20 mouse cellular contexts compared by ENCODE assay signal in the genomic region with DNA sequence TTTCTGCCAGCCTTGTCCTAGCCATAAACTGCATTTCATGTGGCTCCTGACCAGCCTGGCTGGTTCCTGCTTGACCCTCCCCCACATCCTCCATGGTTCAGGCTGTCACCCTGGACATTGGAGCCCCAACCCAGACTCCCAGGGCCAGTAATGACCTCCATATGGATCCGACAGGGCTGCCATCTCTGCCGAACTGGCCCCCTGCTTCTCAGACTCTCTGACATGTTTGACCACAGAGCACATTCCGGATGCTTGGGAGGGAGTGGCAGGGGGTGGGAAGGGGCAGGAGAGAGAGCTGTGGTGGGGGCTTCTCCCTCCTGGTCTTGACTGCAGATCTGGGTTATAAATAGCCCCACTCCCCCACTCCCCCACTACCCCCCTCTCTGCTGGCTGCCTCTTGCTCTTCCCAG. TPM values are rescaled to one million over a fixed set of nuclear protein-coding genes. Genes with fewer than 3 reads are reported as not detected.
DNase-seq lines count a peak whose midpoint lies in the region; ATAC-seq and TF ChIP-seq lines count a peak whose summit lies in the region.
"Had no signal": no experiment of that assay in that cellular context is flagged by ENCODE, and none has a peak within 500 bp of the region (broad histone marks: within the 10 kb centered on the region; RNA-seq: fewer than 3 reads in every experiment).

No protein-coding gene starts in this region.

- no peak for DNase-seq in heart, adult 9 months (ENCODE audit: low spot score in 2 of 2)
- peak; percentile 4 for DNase-seq in liver
- DNase-seq in frontal cortex, postnatal 10 days (ENCODE audit: low spot score in 2 of 2): no peak
- DNase-seq: adrenal gland, adult 8-10 months; cerebellum, adult 11-12 months; cerebellum, postnatal 36 days; kidney, adult 8-10 months; thymus, adult 2 months had no signal

- no peak for TF ChIP-seq CTCF in intestine, postnatal 0 days (IDR thresholded peaks at IDR 0.05; ENCODE audit: low read depth)

- H3K4me2 ChIP-seq in heart, embryonic 11.5 days: peak overlapping the region; percentile 39
- no peak overlapping the region for H3K4me2 ChIP-seq in liver, embryonic 12.5 days
- no peak overlapping the region; the same call in 1 of the 2 replicates for H3K4me2 ChIP-seq in embryonic facial prominence, embryonic 12.5 days (replicated peaks)
- no peak overlapping the region for H3K4me2 ChIP-seq in limb, embryonic 15.5 days
- no peak overlapping the region for H3K4me2 ChIP-seq in intestine, postnatal 0 days (replicated peaks; ENCODE audit: low read depth)
- H3K4me2 ChIP-seq: liver, embryonic 11.5 days; neural tube, embryonic 13.5 days had no signal

- peak; percentile 61 for ATAC-seq in heart, embryonic 11.5 days (replicated peaks; ENCODE audit: insufficient number of reproducible peaks, low FRiP score, low TSS enrichment)
- ATAC-seq in liver, embryonic 12.5 days: no peak
- ATAC-seq in embryonic facial prominence, embryonic 12.5 days (ENCODE audit: insufficient number of reproducible peaks, insufficient read depth, low FRiP score, low TSS enrichment): peak; percentile 65
- ATAC-seq in limb, embryonic 15.5 days (ENCODE audit: insufficient number of reproducible peaks, low FRiP score, low TSS enrichment, low read depth): 0 out of 2 replicates have a peak, but pooled peaks have one; percentile 42
- no peak for ATAC-seq in intestine, postnatal 0 days
- ATAC-seq: hindbrain, embryonic 16.5 days had no signal

- H3K4me3 ChIP-seq in heart, embryonic 11.5 days (ENCODE audit: low read depth, low read length): no peak overlapping the region
- H3K4me3 ChIP-seq in liver, embryonic 12.5 days: no peak overlapping the region
- no peak overlapping the region for H3K4me3 ChIP-seq in embryonic facial prominence, embryonic 12.5 days
- no peak overlapping the region for H3K4me3 ChIP-seq in limb, embryonic 15.5 days
- no peak overlapping the region for H3K4me3 ChIP-seq in intestine, postnatal 0 days (ENCODE audit: low read depth, low read length)
- H3K4me3 ChIP-seq: midbrain, embryonic 10.5 days; neural tube, embryonic 13.5 days had no signal

- H3K9me3 ChIP-seq in heart, embryonic 11.5 days (replicated peaks; ENCODE audit: control insufficient read depth, low read length): no peaks in the 10 kb centered on the region
- no peaks in the 10 kb centered on the region for H3K9me3 ChIP-seq in liver, embryonic 12.5 days (replicated peaks)
- no peaks in the 10 kb centered on the region for H3K9me3 ChIP-seq in embryonic facial prominence, embryonic 12.5 days
- H3K9me3 ChIP-seq in limb, embryonic 15.5 days: no peaks in the 10 kb centered on the region
- H3K9me3 ChIP-seq in intestine, postnatal 0 days (ENCODE audit: control insufficient read depth): no peaks in the 10 kb centered on the region
- H3K9me3 ChIP-seq: midbrain, embryonic 10.5 days; neural tube, embryonic 13.5 days had no signal

- no peak overlapping the region for H3K9ac ChIP-seq in heart, embryonic 11.5 days (ENCODE audit: low read depth, low read length)
- no peak overlapping the region for H3K9ac ChIP-seq in liver, embryonic 12.5 days
- no peak overlapping the region for H3K9ac ChIP-seq in embryonic facial prominence, embryonic 12.5 days
- H3K9ac ChIP-seq in limb, embryonic 15.5 days: no peak overlapping the region
- H3K9ac ChIP-seq in intestine, postnatal 0 days (ENCODE audit: low read depth, low read length): no peak overlapping the region
- H3K9ac ChIP-seq: neural tube, embryonic 13.5 days had no signal

- WGBS in heart, embryonic 11.5 days (ENCODE audit: insufficient replicate concordance): 19% methylated on average over 3 of the region's 3 CpGs
- WGBS in liver, embryonic 12.5 days (ENCODE audit: insufficient replicate concordance): 33% methylated on average over 3 of the region's 3 CpGs
- 10% methylated on average over 3 of the region's 3 CpGs for WGBS in embryonic facial prominence, embryonic 12.5 days
- 13% methylated on average over 3 of the region's 3 CpGs for WGBS in limb, embryonic 15.5 days
- WGBS in intestine, postnatal 0 days: 40% methylated on average over 3 of the region's 3 CpGs

- no peak overlapping the region for H3K27ac ChIP-seq in heart, embryonic 11.5 days (ENCODE audit: low read depth, low read length)
- no peak overlapping the region for H3K27ac ChIP-seq in liver, embryonic 12.5 days
- H3K27ac ChIP-seq in embryonic facial prominence, embryonic 12.5 days: peak overlapping the region; percentile 77
- H3K27ac ChIP-seq in limb, embryonic 15.5 days: no peak overlapping the region
- H3K27ac ChIP-seq in intestine, postnatal 0 days (ENCODE audit: low read depth, low read length): no peak overlapping the region
- H3K27ac ChIP-seq: midbrain, embryonic 10.5 days; neural tube, embryonic 13.5 days had no signal

- no peaks in the 10 kb centered on the region for H3K27me3 ChIP-seq in heart, embryonic 11.5 days (ENCODE audit: control insufficient read depth, insufficient read depth, low read length)
- 0 out of 2 replicates have a peak, but pooled peaks cover 2% of the 10 kb centered on the region for H3K27me3 ChIP-seq in liver, embryonic 12.5 days (replicated peaks)
- no peaks in the 10 kb centered on the region; the same call in 1 of the 2 replicates for H3K27me3 ChIP-seq in embryonic facial prominence, embryonic 12.5 days
- H3K27me3 ChIP-seq in limb, embryonic 15.5 days: peaks cover 22% of the 10 kb centered on the region
- 0 out of 2 replicates have a peak, but pooled peaks cover 3% of the 10 kb centered on the region for H3K27me3 ChIP-seq in intestine, postnatal 0 days (replicated peaks; ENCODE audit: control insufficient read depth, insufficient read depth, low read length)

- H3K36me3 ChIP-seq in heart, embryonic 11.5 days (ENCODE audit: control insufficient read depth, insufficient read depth, low read length): no peaks in the 10 kb centered on the region
- H3K36me3 ChIP-seq in liver, embryonic 12.5 days: no peaks in the 10 kb centered on the region
- H3K36me3 ChIP-seq in embryonic facial prominence, embryonic 12.5 days: no peaks in the 10 kb centered on the region
- H3K36me3 ChIP-seq in limb, embryonic 15.5 days: no peaks in the 10 kb centered on the region
- H3K36me3 ChIP-seq in intestine, postnatal 0 days (ENCODE audit: control insufficient read depth, insufficient read depth): no peaks in the 10 kb centered on the region
- H3K36me3 ChIP-seq: G1E; midbrain, embryonic 10.5 days; neural tube, embryonic 13.5 days had no signal

- H3K4me1 ChIP-seq in heart, embryonic 11.5 days (ENCODE audit: control insufficient read depth, insufficient read depth, low read length): peaks cover 18% of the 10 kb centered on the region
- H3K4me1 ChIP-seq in liver, embryonic 12.5 days: peaks cover 4% of the 10 kb centered on the region; the same call in 1 of the 2 replicates
- peaks cover 29% of the 10 kb centered on the region for H3K4me1 ChIP-seq in embryonic facial prominence, embryonic 12.5 days
- H3K4me1 ChIP-seq in limb, embryonic 15.5 days: peaks cover 30% of the 10 kb centered on the region
- H3K4me1 ChIP-seq in intestine, postnatal 0 days (replicated peaks; ENCODE audit: control insufficient read depth, insufficient read depth, low read length): no peaks in the 10 kb centered on the region

RNA-seq across cellular contexts. Expression of a gene that starts 59.0 kb away (rescaled TPM):
- not detected in 2 replicates for polyA plus RNA-seq in heart, embryonic 11.5 days (2014; fragmentation: Nextera tagmentation; extraction: Ambion mirVana)
- polyA plus RNA-seq in liver, embryonic 12.5 days (2016; fragmentation: Nextera tagmentation; extraction: Ambion mirVana): not detected in 2 replicates
- not detected in 2 replicates for polyA plus RNA-seq in embryonic facial prominence, embryonic 12.5 days (2016; fragmentation: Nextera tagmentation; extraction: Ambion mirVana)
- not detected in 2 replicates for polyA plus RNA-seq in limb, embryonic 15.5 days (2015; fragmentation: Nextera tagmentation; extraction: Ambion mirVana)
- not detected in 2 replicates for polyA plus RNA-seq in intestine, postnatal 0 days (2015; fragmentation: Nextera tagmentation; extraction: Ambion mirVana)
- polyA plus RNA-seq: brain, embryonic 14.5 days; G1E; hindbrain, embryonic 16.5 days; liver, embryonic 11.5 days; lung, embryonic 16.5 days; midbrain, embryonic 10.5 days; neural tube, embryonic 13.5 days had no signal

Comparison
In these comparisons a context has a peak if more than half of its experiments do, and no peak if none do; other contexts are left out.
1. ATAC-seq: peak in heart, embryonic 11.5 days (single experiment), embryonic facial prominence, embryonic 12.5 days (single experiment) and limb, embryonic 15.5 days (single experiment); none in liver, embryonic 12.5 days (single experiment) and intestine, postnatal 0 days (single experiment).